Mouse (Mus musculus) heart, postnatal 36 days (tissue): ENCODE measurements around the gene Banf2. TPM values are rescaled to one million over a fixed set of nuclear protein-coding genes. Genes with fewer than 3 reads are reported as not detected.

ENCODE experiments used
- DNase-seq, 2 experiments: peaks; one replicate each; pipeline ENCODE4 v3.0.0; 2021 to 2022
- intact Hi-C: fragments of 180-260 bp; cut with DNase I; formaldehyde crosslinking; loops from one replicate; pipeline ENCODE4 v1.15.1; 2025
- total RNA-seq, 2 experiments: library from RNA; stranded (reverse); gene quantifications; 2 replicates each; pipeline ENCODE4 v1.2.3; 2021

Banf2 gene
- not detected for total RNA-seq

- intact Hi-C loops, result no loop called here
Measured at GRCm38 (mm10) chr2:144032664-144033063, at the start of gene Banf2. Gene Banf2 (plus strand): TSS chr2:144033059.

DNA sequence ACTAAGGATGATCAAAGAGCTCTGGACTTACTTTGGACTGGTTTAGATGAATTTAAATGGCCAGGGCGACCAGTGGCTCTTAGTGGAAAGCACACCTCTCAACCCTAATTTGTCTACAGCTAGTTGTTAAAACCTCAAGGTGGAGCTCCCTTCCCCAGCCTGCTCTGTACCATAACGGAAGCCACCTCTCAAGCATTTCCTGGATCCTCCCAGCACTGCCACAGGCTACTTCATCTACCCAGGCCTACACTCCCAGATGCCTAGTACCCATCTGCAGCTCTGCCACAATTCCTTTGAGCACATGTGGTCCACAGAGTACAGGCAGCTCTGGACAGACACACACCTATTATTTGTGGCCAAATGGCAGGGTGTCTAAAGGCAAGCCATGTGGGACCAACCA, 49.4 kb upstream of the Banf2 start:
- intact Hi-C loops, result loop anchor here (5.0 kb wide), 1 partner anchor 66 kb away; the partner anchor contains the start of gene Dstn

More at GRCm38 (mm10) chr2:144032664-144033063, at the start of gene Banf2:
- no peak for DNase-seq

DNA sequence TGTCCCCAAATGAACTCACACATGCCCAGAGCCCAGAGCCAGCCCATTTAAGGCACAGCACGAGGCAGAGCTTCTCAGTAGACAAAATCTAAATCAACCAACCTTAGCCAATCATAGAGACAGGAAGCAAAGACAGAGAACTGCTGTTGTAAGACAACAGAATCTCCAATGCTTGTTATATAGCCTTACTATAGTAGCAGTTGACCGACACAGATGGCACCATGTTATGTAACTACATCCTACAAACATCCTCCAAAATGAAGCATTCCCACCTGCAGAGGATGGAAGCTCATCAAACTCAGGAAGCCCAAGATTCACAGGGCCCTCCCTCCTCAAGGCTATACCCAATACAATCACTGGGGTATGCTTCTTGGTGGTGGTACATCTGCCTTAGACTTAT, 45.4 kb upstream of the Banf2 start:
- intact Hi-C loops, result no loop called here
- DNase-seq, result no peak

More for the DNA sequence above, 49.4 kb upstream of the Banf2 start:
- DNase-seq, result no peak

GRCm38 (mm10) chr2:143988016-143988415, 44.8 kb upstream of the Banf2 start:
- DNase-seq, result no peak
- intact Hi-C loops, result no loop called here

- intact Hi-C loops, result no loop called here
- peak in 1 of 2 experiments; percentile 39 for DNase-seq
Measured at GRCm38 (mm10) chr2:143990997-143991396, 41.9 kb upstream of the Banf2 start.

GRCm38 (mm10) chr2:143991964-143992672, 40.7 kb upstream of the Banf2 start:
- no peak for DNase-seq
- intact Hi-C loops, result no loop called here

- no peak for DNase-seq
- intact Hi-C loops, result no loop called here
Measured at GRCm38 (mm10) chr2:143992977-143993376, 39.9 kb upstream of the Banf2 start.

GRCm38 (mm10) chr2:144002229-144002984, 30.5 kb upstream of the Banf2 start:
- DNase-seq, result no peak

GRCm38 (mm10) chr2:144003544-144003943, 29.3 kb upstream of the Banf2 start:
- intact Hi-C loops, result no loop called here
- DNase-seq, result peak; percentile 41 to 57

More at GRCm38 (mm10) chr2:144002229-144002984, 30.5 kb upstream of the Banf2 start:
- intact Hi-C loops, result no loop called here

DNA sequence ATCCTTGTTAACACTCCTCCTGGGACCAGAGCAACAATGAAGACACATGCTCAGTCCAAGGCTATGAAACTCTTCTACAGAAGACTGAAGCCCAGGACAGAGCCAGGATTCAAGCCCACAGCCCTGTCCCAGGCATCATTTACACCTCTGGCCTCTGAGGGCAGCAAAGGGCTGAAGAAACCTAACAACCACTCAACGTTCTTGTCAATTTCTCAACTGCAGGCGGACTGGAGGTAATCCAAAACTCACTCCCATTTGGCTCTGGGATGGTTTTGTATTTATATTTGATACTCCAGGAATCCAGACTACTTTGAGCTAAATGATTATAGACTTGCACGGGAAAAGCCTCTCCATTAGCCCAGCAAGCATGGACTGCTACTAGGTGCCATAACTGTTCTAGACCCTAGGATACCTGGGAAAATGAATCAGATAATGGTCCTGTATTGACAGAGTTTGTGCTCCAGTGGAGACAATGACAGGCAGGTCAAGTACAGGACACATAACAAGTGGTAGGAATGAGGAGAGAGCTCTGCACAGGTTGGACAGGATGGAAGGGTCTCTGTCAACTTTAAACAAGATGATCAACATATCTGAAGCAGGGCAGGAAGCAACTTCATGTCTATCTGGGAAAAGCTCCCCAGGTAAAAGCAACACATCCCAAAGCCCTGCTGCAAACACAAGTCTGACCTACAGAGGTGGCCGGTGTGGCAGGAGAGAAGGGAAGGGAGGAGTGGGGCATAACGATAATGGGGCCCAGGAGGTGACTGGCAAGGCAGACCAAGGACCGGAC, 27.5 kb upstream of the Banf2 start:
- intact Hi-C loops, result no loop called here
- no peak for DNase-seq

DNA sequence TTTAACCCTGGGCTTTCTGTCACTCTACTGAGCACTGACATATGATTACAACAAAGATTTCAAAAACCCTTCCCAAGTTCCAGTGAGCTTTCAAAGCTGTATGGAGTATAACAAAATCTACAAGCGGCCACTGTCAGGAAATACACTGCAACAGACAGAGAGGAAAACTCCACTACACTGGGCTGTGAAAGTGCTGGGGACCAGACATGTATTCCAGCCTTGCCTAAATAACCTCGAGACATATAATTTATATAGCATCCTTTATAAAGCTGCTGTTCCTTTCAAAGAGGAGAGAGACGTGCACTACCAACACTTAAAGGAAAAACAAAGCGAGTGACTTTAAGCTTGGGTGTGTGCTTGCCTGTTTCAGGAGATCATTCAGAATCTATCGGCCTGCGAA, 26.2 kb upstream of the Banf2 start:
- intact Hi-C loops, result no loop called here
- no peak for DNase-seq

GRCm38 (mm10) chr2:144007211-144007610, 25.6 kb upstream of the Banf2 start:
- DNase-seq, result no peak
- intact Hi-C loops, result no loop called here

DNA sequence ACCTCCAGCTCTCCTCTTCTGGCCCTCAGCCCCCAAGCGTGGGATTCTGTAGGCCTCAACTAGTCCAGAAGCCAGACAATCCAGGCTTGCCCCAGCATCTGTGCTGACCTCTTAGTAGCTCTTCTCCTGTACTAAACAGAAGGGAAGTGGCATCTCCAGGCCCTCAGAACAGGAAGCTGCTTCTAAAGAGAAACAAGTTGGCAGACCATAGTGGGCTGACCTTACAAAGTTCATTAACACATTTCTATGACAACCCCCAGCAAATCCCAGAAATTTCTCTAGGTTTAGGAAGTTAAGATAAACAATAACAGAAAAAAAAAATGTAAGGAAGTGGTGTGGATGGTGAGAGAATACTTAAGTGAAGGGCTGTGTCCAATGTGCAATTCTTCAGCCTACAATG, 23.8 kb upstream of the Banf2 start:
- no peak for DNase-seq
- intact Hi-C loops, result no loop called here

- intact Hi-C loops, result loop anchor here (1.0 to 5.0 kb wide), 5 partner anchors 77 to 263 kb away; partner anchors contain the start of genes Dstn, Mgme1 and Snx5
- DNase-seq, result peak; percentile 63 to 70
Measured at GRCm38 (mm10) chr2:144009551-144010281, 23.1 kb upstream of the Banf2 start.

DNA sequence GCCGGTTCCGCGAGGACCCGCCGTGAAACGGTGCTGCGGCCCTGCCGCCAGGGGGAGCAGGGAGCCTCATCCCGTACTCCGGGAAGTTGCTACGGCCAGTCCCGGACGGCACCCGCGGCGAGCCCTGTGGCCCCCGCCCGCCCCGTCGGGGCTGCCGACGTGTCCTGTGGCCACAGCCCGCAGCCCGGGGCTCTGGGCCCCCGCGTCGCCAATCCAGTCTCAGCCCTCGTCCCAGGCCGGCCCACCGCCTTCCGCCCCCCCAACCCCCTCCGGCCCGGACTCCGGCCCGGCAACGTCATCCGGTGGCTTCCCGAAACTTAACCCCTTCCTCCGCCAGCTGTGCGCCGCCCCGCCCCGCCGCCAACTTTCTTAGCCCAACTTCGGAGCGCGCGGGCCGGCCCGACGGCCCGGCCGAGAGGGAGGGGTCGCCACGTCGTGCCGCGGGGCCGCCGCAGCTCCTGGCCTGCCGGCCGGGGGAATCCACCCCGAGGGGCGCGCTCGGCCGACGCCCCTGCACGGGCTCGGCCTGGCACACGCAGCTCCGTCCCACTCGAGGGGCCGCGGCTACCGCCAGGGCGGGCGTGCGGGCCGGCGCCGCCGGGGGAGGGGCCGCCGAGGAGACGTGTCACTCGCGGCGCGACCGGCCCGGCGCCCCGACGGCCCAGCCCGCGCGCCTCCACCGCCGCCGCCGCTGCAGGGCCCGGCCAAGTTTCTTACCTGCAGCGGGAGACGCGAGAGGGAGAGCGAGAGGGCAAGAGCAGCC, 22.4 kb upstream of the Banf2 start:
- intact Hi-C loops, result loop anchor here (1.0 to 5.0 kb wide), 6 partner anchors 76 to 262 kb away; partner anchors contain the start of genes Dstn, Mgme1 and Snx5
- peak; percentile 86 to 90 for DNase-seq

DNA sequence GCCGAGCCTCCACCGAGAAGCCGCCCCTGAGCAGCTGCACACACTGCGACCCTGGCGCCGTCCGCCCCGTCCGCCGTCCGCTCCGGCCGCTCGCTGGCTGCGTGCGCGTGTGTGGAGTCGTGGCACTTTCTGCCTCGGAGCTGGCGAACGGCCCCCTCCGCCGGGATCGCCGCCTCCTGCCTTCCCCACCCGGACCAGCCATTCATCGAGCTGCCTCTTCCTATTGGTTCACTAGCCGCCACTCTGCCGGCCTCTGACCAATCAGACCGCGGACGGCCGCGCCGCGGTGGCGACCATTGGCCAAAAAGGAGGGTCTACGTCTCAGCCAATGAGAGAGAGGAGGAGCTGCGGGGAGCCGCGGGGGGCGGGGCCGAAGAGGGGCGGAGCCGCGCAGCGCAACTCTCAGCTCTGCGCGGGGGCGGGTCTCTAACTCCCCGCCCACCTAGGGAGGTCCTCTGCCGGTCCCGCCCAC, 21.7 kb upstream of the Banf2 start, which contains the start of gene Rrbp1:
Rrbp1 (minus strand) TSS at position 184 of the 472 bp plus-strand sequence.
- intact Hi-C loops, result loop anchor here (1.0 to 5.0 kb wide), 5 partner anchors 76 to 261 kb away; partner anchors contain the start of genes Dstn, Mgme1 and Snx5
- peak; percentile 97 for DNase-seq

- intact Hi-C loops, result loop anchor here (5.0 kb wide), 1 partner anchor 258 kb away; the partner anchor contains the start of genes Mgme1 and Snx5
- DNase-seq, result no peak
Measured at GRCm38 (mm10) chr2:144014051-144014450, 18.8 kb upstream of the Banf2 start.

GRCm38 (mm10) chr2:144014481-144014880, 18.4 kb upstream of the Banf2 start:
- intact Hi-C loops, result loop anchor here (5.0 kb wide), 1 partner anchor 258 kb away; the partner anchor contains the start of genes Mgme1 and Snx5
- no peak for DNase-seq

DNA sequence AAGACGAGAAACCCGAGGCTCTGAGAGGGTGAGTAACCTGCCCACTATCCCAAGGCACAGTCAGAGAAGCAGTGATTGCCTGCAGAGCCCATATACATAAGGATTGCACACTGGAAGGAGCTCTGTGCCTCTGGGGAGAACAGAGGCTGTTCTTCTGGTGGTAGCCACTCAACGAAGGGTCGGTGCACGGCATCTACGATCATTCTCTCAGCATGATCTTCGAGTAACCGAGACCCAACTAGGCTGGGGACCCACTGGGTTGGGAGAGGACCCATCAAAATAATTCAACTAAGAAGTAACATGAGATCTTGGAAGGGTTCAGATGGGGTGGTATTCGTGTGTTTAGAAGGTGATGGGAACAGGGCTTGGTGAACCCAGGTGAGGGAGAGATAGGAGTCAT, 17.0 kb upstream of the Banf2 start:
- intact Hi-C loops, result no loop called here
- no peak for DNase-seq
